Mouse (Mus musculus) CD4-positive, CD25-positive, alpha-beta regulatory T cell, adult 2 months (primary cell): ENCODE measurements around the gene Fancl.
"Not testable (repeated sequence)": the region's sequence is repeated elsewhere in the genome, so short reads cannot be mapped to it uniquely, and the experiment has no call there.

ENCODE experiments used
- DNase-seq: peaks from one replicate; pipeline ENCODE4 v3.0.0-alpha.2; 2012; ENCODE audit warnings: low read depth, low spot score

Gene Fancl

GRCm38 (mm10) chr11:26385971-26386370 is at the start of gene Fancl:
Fancl (plus strand) TSS chr11:26386135.
- no peak for DNase-seq

- DNase-seq: no peak
Observed at GRCm38 (mm10) chr11:26336848-26337247, 49.1 kb upstream of the Fancl start.

GRCm38 (mm10) chr11:26370176-26370575 is 15.8 kb upstream of the Fancl start:
- not testable (repeated sequence) for DNase-seq

GRCm38 (mm10) chr11:26371980-26372379 is 14.0 kb upstream of the Fancl start:
- not testable (repeated sequence) for DNase-seq

GRCm38 (mm10) chr11:26374132-26374531 is 11.8 kb upstream of the Fancl start:
- no peak for DNase-seq

- no peak for DNase-seq
Observed at GRCm38 (mm10) chr11:26378074-26378473, 7.9 kb upstream of the Fancl start.

GRCm38 (mm10) chr11:26381499-26381898 is 4.4 kb upstream of the Fancl start:
- no peak for DNase-seq

GRCm38 (mm10) chr11:26386678-26387077 is 743 bp downstream of the Fancl start:
- no peak for DNase-seq

- DNase-seq: peak; percentile 98
Observed at GRCm38 (mm10) chr11:26387087-26387611, 1.2 kb downstream of the Fancl start.

- no peak for DNase-seq
Observed at GRCm38 (mm10) chr11:26395561-26395960, 9.6 kb downstream of the Fancl start.

GRCm38 (mm10) chr11:26412972-26413371 is 27.0 kb downstream of the Fancl start:
- no peak for DNase-seq

- DNase-seq: no peak
Observed at GRCm38 (mm10) chr11:26421472-26421871, 35.5 kb downstream of the Fancl start.

GRCm38 (mm10) chr11:26434229-26434628 is 48.3 kb downstream of the Fancl start:
- no peak for DNase-seq

- peak; percentile 34 for DNase-seq
Observed at GRCm38 (mm10) chr11:26437818-26438217, 51.9 kb downstream of the Fancl start.

GRCm38 (mm10) chr11:26441121-26441520 is 55.2 kb downstream of the Fancl start:
- DNase-seq: no peak

GRCm38 (mm10) chr11:26444374-26444773 is 58.4 kb downstream of the Fancl start:
- DNase-seq: no peak

- no peak for DNase-seq
Observed at GRCm38 (mm10) chr11:26449789-26450188, 63.9 kb downstream of the Fancl start.

- DNase-seq: no peak
Observed at GRCm38 (mm10) chr11:26450636-26451035, 64.7 kb downstream of the Fancl start.

- no peak for DNase-seq
Observed at GRCm38 (mm10) chr11:26451228-26451627, 65.3 kb downstream of the Fancl start.

GRCm38 (mm10) chr11:26452693-26453092 is 66.8 kb downstream of the Fancl start:
- no peak for DNase-seq

GRCm38 (mm10) chr11:26454081-26454480 is 68.1 kb downstream of the Fancl start:
- DNase-seq: no peak

- no peak for DNase-seq
Observed at GRCm38 (mm10) chr11:26477037-26477739, 91.3 kb downstream of the Fancl start.

GRCm38 (mm10) chr11:26481691-26482242 is 95.8 kb downstream of the Fancl start:
- DNase-seq: no peak
